Mouse (Mus musculus) c-Kit-positive CD71-negative TER-119-negative erythroid progenitor cells, embryonic 14.5 days (primary cell): ENCODE results near the gene Tcp11l1.

ENCODE experiments used
- DNase-seq: peaks from one replicate; pipeline ENCODE4 v3.0.0-alpha.2; 2013; ENCODE audit warnings: low read depth

The Tcp11l1 gene

GRCm38 (mm10) chr2:104711585-104712485 lies at the start of gene Tcp11l1:
Gene Tcp11l1 (minus strand): TSS chr2:104712169.
- no peak for DNase-seq

GRCm38 (mm10) chr2:104750611-104751010 lies 38.6 kb upstream of the Tcp11l1 start:
- peak; percentile 37 for DNase-seq

DNA sequence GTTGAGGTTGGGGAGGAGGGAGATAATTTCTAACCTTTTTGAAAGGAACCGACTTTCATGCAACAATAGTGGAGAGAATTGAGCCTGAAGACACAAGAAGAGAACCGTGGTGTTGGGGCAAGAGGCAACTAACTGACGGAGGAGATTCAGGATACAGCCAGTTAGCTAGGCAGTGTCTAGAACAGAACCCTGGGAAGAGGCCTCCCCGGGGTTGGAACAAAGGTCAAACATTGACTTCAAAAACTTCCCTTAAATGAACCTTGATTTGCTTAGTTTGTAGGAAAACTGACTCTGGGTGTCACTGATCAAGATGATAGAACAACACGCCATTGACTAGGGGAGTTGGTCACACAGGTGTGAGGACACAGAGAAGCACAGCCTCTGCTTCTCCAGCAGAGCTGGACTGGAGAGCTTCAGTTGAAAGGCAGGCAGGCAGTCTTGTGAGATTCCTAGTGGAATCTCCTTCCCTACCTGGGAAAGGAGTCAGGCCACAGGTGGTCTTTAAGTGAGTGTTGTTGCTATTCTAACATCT lies 36.7 kb upstream of the Tcp11l1 start:
- no peak for DNase-seq

DNA sequence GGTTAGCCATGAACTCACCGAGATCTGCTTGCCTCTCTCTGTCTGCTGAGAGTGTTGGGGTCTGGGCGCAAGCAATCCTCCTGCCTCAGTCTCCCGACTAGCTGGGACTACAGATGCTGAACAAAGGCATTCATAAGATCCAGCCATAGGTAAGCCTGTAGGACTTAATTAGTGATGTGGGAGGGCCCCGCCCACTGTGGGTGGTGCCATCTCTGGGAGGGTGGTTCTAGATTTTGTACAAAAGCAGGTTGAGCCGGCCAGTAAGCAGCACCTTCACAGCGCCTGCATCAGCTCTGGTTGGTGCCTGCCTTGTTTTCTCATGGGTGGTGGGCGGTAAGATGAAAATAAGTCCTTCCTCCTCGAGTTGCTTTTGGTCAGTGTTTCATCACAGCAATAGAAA lies 34.3 kb upstream of the Tcp11l1 start:
- no peak for DNase-seq

DNA sequence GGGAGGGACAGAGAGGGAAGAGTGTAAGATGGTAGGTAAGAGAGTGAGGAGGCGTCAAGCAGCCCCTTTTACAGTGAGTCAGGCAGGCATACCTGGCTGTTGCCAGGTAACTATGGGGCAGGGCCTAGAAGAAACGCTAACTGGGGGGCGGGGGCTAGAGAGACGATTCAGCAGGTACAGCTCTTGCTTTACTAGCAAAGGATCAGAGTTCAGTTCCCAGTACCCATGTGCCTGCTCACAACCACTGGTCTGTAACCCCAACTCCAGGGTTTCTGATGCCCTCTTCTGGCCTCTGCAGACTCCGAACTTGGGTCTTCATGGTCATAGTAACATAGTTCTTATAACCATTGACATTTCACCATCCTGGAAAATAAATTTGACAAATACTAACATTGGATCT lies 32.0 kb upstream of the Tcp11l1 start:
- no peak for DNase-seq

DNA sequence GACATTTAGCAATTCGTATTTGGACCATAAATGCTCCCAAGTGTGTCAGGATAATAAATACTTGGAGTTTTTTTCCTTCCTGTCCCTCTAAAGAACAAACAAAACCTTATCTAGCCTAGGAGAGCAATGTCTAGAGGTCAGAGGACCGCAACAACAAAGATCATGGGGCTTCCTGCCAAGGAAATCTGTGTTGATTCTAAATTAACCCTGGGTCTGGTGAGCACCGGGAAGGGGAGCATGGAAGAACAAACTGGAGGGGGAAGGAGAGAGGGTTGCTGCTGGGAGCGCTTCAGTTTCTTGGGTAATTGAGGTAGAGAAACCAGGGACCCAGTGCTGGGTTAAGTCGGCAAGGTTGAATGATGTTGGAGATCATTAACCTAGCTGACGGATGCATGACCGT lies 31.2 kb upstream of the Tcp11l1 start:
- no peak for DNase-seq

DNA sequence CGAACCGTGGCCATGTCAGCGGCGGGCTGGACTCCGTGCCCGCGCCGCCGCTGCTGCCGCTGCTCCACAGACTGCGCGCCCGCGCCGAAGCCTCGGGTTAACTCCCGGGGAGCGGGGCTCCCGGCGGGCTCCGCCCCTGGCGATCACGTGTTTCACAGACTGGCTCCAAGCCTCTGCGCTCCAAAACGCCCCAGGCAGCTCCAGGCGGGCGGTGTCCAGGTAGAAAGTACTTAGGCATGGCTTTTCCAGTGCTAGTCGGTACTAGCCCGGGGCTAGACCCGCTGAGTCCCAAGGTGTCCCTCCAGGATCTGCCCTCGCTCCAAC lies 30.7 kb upstream of the Tcp11l1 start, which contains the start of gene Depdc7:
Depdc7 (minus strand) TSS at position 138 of the 324 bp plus-strand sequence.
- peak; percentile 85 for DNase-seq

GRCm38 (mm10) chr2:104741896-104742740 lies 30.1 kb upstream of the Tcp11l1 start:
- no peak for DNase-seq

DNA sequence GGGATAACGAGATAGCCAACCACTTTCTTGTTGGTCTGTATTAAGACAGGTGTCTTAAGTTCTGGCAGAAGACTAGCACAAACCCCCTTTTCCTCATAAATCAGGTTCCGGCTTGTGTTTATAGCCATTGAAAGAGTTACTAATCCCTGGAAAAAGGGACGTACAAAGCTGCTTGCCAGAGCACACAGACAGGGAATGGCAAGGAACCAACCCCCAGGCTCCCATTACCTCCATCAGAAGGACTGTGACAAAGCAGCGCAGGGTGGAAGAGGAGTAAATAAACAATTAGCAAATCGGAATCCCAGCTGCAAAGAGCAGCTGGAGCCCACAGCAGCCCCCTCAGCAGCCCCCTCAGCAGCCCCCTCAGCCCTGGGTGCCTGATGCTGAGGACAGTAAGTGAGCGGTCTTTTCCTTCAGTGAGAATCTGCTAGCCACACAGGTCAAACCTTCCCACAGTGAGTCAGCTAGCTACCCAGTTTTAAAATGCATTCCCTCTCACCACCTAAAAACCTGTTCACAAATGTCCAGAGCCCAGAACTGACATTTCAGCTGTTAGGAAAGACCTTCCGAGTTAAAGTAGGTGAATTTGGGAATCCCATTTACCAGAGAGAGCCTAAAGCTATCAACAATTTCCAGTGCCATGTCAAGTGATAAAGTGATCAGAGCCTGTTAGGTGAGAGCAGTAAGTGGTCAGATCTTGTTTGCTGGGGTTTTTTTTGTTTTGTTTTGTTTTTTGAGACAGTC lies 29.2 kb upstream of the Tcp11l1 start:
- no peak for DNase-seq

- no peak for DNase-seq
Observed at GRCm38 (mm10) chr2:104740248-104740949, 28.4 kb upstream of the Tcp11l1 start.

DNA sequence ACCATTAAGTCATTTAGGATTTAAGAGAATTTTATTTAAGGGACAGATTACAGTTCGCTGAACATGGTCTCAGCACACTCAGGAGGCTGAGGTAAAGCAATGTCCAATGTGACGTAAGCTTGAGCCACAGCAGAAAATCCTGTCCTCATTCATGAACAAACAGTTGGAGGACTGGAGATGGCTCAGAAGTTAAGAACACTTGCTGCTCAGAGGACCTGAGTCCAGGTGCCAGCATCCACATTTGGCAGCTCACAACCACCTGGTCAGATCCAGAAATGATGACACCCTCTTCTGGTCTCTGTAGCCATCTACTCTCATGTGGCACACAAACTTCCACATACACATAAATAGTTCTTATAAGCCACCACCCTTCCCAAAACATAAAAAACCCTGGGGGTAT lies 27.7 kb upstream of the Tcp11l1 start:
- no peak for DNase-seq

DNA sequence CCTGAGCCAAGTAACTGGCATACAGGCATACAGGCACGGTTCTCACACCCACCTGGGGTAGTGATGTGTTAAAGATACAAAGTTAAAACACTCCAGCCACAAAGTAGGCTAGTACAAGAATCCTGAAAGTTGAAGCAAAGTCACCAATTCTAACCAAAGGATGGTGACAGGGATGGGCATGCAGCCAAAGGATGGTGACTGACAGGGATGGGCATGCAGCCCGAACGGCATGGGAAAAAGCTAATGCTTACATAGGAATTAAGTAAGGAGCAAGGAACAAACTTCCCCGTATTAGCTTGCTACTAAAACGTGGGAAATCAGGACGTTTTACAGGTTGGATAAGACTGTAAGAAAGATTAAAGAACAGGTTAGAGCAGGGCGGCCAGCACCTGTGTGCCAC lies 24.3 kb upstream of the Tcp11l1 start:
- DNase-seq: no peak

- no peak for DNase-seq
Observed at GRCm38 (mm10) chr2:104732562-104733256, 20.7 kb upstream of the Tcp11l1 start.

- no peak for DNase-seq
Observed at GRCm38 (mm10) chr2:104732033-104732444, 20.1 kb upstream of the Tcp11l1 start.

- DNase-seq: no peak
Observed at GRCm38 (mm10) chr2:104727369-104727768, 15.4 kb upstream of the Tcp11l1 start.

GRCm38 (mm10) chr2:104722021-104722420 lies 10.1 kb upstream of the Tcp11l1 start:
- no peak for DNase-seq

DNA sequence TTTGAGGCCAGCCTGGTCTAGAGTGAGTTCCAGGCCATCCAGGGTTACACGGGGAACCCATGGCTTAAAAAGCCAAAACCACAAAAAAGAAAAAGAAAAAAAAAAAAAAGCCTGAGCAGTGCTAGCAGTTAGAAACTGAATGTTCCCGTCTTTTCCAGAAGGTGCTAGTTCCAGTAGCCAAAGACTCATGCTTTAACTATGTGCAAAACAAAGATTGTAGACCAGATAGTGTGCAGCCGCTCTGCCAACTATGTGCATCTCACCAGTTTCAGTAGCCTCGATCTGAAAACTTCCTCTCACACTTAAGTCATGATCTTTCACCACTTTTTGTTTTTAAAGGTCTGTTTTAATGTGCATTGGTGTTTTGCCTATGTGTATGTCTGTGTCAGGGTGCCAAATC lies 5.9 kb upstream of the Tcp11l1 start:
- no peak for DNase-seq

DNA sequence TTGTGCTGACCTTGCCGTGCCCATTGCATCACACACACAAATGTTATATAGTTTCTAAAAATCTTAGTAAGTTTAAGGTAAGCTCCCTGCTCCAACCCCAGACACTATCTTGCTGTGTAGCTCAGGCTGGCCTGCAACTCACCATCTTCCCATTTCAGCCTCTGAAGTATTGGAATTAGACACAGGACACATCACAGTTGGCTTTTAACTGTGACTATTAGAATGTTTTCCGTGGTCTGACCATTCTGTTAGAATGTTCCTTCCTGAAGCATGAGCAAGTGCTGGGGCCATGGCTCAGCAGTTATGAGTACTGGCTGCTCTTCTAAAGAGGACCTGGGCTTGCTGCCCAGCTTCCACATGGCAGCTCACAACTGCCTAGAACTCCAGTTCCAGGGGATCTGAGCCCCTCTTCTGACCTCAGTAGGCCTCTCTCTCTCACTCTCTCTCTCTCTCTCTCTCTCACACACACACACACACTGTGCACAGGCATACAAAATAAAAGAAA lies 5.3 kb upstream of the Tcp11l1 start:
- DNase-seq: no peak

- DNase-seq: no peak
Observed at GRCm38 (mm10) chr2:104716279-104716678, 4.3 kb upstream of the Tcp11l1 start, which contains the start of gene Pin1rt1. Gene Pin1rt1 (minus strand): TSS chr2:104716379.

- no peak for DNase-seq
Observed at GRCm38 (mm10) chr2:104714254-104714691, 2.3 kb upstream of the Tcp11l1 start.

DNA sequence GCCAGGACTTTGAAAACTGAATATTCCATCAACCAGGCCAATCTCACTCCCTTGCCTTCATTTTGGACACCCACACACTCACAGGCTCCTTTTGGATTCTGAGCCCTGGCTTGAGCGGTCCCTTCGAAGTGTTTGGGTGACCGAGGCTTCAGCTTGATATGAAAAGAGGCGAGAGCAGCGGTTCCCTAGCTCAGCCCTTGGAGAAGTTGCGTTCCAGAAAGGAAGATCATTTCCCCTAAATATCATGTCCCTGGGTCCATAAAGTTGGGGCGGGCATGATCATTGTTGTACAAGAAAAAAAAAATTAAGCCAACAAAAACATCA lies 479 bp upstream of the Tcp11l1 start:
- DNase-seq: no peak
